Mouse (Mus musculus) adrenal gland, postnatal 4 days (tissue): ENCODE data around the gene Zfp697. TPM values are rescaled to one million over a fixed set of nuclear protein-coding genes. Genes with fewer than 3 reads are reported as not detected.
A peak's percentile ranks its signal among the peaks of the same experiment; 100 is the strongest.

Source experiments
- DNase-seq, 2 experiments: peaks; one replicate each; pipeline ENCODE4 v3.0.0; 2021 to 2022; ENCODE audit warnings: low spot score in 2 of 2, mixed read lengths in 2 of 2
- long read RNA-seq, 2 experiments: library from polyadenylated mRNA; stranded (forward); transcript quantifications; one replicate each; pipeline ENCODE4 v2.0.0; 2021
- total RNA-seq, 2 experiments: library from RNA; stranded (reverse); gene quantifications; 2 replicates each; pipeline ENCODE4 v1.2.3; 2021

Zfp697 gene
- 1 to 10 TPM; 5.6 to 9.4 TPM for total RNA-seq
- long read RNA-seq, experiment 1, partial matches to known transcripts = 0 of 1 reads
- long read RNA-seq, experiment 1, other reads (novel, unspliced or antisense) = 0 of 1 reads
- long read RNA-seq, experiment 2, transcript Zfp697-203 (2 exons, 2,351 nt) = major isoform, 5 of 9 reads
- long read RNA-seq, experiment 2, partial matches to known transcripts = 0 of 9 reads
- long read RNA-seq, experiment 2, other reads (novel, unspliced or antisense) = 4 of 9 reads

GRCm38 (mm10) chr3:98382246-98382939 is at the start of gene Zfp697:
TSS of gene Zfp697 (plus strand) at chr3:98382461.
- peak; percentile 29 to 63 for DNase-seq

GRCm38 (mm10) chr3:98334010-98334409 is 48.3 kb upstream of the Zfp697 start:
- no peak for DNase-seq

GRCm38 (mm10) chr3:98335331-98335730 is 46.9 kb upstream of the Zfp697 start:
- DNase-seq = no peak

- no peak for DNase-seq
These were observed 46.4 kb upstream of the Zfp697 start for GRCm38 (mm10) chr3:98335886-98336285.

GRCm38 (mm10) chr3:98336661-98337654 is 45.3 kb upstream of the Zfp697 start:
- DNase-seq = no peak

- peak in 1 of 2 experiments; percentile 16 for DNase-seq
These were observed 43.6 kb upstream of the Zfp697 start for GRCm38 (mm10) chr3:98338584-98339041.

- DNase-seq = peak; percentile 16 to 22
These were observed 43.1 kb upstream of the Zfp697 start for GRCm38 (mm10) chr3:98339097-98339705.

GRCm38 (mm10) chr3:98339706-98340109 is 42.6 kb upstream of the Zfp697 start, which contains the start of gene Phgdh:
TSS of gene Phgdh (minus strand) at chr3:98339990.
- peak in 1 of 2 experiments; percentile 38 for DNase-seq

GRCm38 (mm10) chr3:98340818-98341594 is 41.3 kb upstream of the Zfp697 start:
- DNase-seq = no peak

- no peak for DNase-seq
These were observed 39.0 kb upstream of the Zfp697 start for GRCm38 (mm10) chr3:98343235-98343634.

GRCm38 (mm10) chr3:98348106-98348505 is 34.2 kb upstream of the Zfp697 start:
- DNase-seq = no peak

- DNase-seq = no peak
These were observed 33.6 kb upstream of the Zfp697 start for GRCm38 (mm10) chr3:98348705-98349104.

- DNase-seq = peak in 1 of 2 experiments; percentile 40
These were observed 28.4 kb upstream of the Zfp697 start for GRCm38 (mm10) chr3:98353892-98354291.

GRCm38 (mm10) chr3:98355344-98356025 is 26.8 kb upstream of the Zfp697 start:
- DNase-seq = no peak

- DNase-seq = no peak
These were observed 26.3 kb upstream of the Zfp697 start for GRCm38 (mm10) chr3:98356026-98356365.

- no peak for DNase-seq
These were observed 25.5 kb upstream of the Zfp697 start for GRCm38 (mm10) chr3:98356632-98357370.

- no peak for DNase-seq
These were observed 19.5 kb upstream of the Zfp697 start for GRCm38 (mm10) chr3:98362753-98363152.

GRCm38 (mm10) chr3:98366086-98366485 is 16.2 kb upstream of the Zfp697 start:
- DNase-seq = no peak

GRCm38 (mm10) chr3:98366823-98367222 is 15.4 kb upstream of the Zfp697 start:
- DNase-seq = no peak
